Mouse (Mus musculus) liver, adult (tissue): Measurements from ENCODE around the gene Wdr17.

Experiments
- GATA4 ChIP-seq: IDR thresholded peaks from 2 replicates; pipeline ENCODE4 v1.6.1; 2014; ENCODE audit warnings: mild to moderate bottlenecking, low read length; ENCODE audit not compliant: insufficient replicate concordance

Wdr17 gene

GRCm38 (mm10) chr8:54829794-54830426 is 57.1 kb downstream of the Wdr17 start:
- no peak for TF ChIP-seq GATA4

DNA sequence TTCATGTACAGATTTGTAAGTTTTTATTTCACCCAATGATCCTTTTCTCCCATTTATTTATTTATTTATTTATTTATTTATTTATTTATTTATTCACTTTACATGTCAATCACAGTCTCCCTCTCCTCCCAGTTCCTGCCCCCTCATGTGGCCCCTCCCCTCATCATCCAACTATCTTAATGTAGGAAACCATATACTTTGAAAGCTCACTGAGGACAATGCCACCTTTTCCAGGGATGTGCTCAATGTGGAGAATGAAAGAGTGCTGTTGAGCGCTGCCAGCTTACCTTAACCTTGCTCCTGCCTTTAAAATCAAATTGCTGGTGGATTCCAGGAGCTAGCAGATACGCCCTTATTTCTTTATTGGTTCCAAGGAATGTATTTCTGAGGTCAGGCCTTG is 59.0 kb downstream of the Wdr17 start:
- TF ChIP-seq GATA4 = no peak

DNA sequence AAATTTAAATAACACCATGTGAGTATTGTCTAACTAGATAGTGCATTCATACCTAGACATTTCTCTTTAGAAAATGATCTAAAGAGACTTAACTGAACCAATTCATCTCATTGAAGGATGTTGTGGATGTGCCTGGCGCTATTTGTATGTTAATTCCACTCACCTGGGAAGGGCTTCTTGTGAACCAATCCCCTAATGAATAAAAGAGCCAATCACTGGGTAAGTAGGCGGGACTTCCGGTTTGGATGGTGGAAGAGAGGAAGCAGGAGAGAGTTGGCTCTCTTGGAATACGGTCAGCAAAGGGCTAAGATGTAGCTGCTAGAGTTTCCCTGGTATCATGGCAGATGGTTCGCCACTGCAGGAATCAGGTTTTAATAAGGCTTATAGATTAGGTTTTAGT is 64.0 kb downstream of the Wdr17 start:
- TF ChIP-seq GATA4 = no peak

GRCm38 (mm10) chr8:54818651-54819050 is 68.3 kb downstream of the Wdr17 start:
- no peak for TF ChIP-seq GATA4

- TF ChIP-seq GATA4 = no peak
Observed at GRCm38 (mm10) chr8:54808217-54808616, 78.8 kb downstream of the Wdr17 start.

- TF ChIP-seq GATA4 = no peak
Observed at GRCm38 (mm10) chr8:54806173-54806572, 80.8 kb downstream of the Wdr17 start.

DNA sequence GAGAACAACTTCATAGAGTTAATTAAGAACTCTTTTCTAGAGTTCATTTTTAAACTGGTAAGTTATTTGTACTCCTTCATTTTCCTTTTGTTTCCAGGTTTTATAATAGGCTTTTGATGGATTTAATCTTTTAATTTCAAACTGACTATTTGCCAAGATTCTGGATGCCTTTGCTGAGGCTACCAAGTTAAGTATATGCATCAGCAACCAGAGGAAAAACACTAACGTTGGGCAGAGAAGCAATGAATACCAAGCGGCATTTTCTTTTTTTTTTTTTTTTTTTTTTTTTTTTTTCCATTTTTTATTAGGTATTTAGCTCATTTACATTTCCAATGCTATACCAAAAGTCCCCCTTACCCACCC is 94.3 kb downstream of the Wdr17 start:
- no peak for TF ChIP-seq GATA4

DNA sequence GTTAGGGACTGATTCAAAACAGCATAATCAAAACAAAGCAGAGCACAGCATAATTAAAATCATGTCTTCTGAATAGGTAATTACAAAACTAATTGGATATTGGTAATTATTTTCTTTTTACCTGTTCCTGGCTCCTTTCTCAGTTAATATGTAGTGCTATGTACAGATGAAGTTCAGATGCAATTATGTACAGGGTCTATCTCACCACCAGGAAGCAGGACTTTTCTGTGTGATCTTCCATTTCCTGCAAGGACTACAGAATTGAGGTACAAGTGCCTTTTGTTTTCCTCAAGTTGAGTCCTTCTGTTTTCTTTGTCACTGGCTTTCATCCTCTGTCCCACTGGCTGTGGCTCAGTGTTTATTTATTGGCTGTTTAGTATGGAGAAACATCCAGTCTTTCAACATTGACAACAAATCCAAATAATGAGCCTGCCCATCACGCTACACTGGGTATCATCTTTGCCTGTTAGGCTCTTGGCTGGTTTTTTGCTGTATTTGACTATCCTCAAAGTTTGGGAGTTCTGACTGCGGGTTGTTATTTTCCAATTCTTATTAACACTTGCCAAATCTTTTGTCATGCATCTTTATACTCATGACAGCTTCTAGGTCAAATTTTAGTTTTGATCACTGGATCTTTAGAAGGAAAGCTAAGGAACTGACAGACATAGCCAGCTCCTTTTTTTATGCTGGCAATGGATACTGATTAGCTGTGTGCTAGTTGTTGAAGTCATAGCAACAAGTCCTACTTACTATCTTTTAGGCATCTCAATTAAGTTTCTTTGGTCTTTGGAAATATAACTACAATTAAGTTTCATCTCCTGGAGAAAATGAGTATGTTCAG is 94.9 kb downstream of the Wdr17 start:
- TF ChIP-seq GATA4 = no peak

DNA sequence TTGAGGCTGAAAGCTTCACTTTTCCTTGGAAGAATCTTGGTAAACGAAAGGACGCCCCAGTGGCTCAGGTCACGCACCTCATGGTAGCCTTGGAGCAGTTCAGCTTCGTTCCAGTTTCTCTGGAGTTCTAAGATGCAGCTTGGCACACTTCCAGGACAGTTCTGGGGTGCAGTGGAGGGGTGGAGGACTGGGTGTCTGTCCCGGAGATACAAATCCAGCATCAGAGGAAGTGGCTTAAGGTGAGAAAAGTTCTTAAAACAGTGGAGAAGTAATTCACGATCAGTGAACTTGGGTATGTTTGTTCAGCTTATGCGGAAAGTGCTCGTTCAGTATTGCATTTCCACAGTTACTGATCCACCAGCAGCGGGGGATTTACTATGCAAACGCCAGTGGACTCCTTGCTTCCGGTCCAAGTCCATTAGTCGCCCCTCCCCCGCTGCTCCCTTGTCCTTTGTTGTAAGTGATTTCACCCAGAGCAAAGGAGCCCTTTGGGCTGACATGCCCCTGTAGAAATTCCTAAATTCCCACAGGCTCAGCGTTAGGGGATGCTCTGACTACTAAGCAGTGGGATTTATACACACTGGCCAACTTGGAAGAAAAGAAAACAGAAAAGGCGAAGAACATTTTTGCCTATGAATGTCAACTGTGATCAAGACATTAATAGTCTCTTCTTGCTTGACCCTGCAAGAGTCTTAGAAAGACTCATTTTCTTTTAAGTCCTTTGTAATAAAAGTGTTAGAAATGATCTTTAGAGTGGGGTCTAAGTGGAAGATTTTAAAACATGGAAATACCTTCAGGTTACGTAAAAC is 106.6 kb downstream of the Wdr17 start:
- TF ChIP-seq GATA4 = no peak

GRCm38 (mm10) chr8:54779317-54780133 is 107.5 kb downstream of the Wdr17 start:
- no peak for TF ChIP-seq GATA4

- TF ChIP-seq GATA4 = no peak
Observed at GRCm38 (mm10) chr8:54777012-54777411, 110.0 kb downstream of the Wdr17 start.

- no peak for TF ChIP-seq GATA4
Observed at GRCm38 (mm10) chr8:54776241-54776640, 110.7 kb downstream of the Wdr17 start.

DNA sequence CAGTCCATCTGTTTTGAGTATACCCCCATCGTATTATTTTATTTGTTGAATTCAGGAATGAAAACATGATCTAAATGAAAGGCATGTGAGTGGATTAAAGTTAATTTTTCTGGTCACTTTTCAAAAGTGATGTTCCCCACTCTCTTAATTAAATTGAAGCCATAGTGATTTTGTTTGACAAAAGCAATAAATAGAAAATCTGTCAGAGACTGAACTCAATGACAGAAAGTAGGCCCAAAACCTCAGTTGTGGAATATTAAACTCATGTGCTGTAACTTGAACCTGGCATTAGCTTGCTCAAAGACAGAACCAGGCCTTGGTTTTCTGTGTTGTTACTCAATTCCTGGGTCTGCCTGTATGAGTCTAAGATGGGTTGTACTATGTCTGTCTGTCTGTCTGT is 129.3 kb downstream of the Wdr17 start:
- TF ChIP-seq GATA4 = no peak

GRCm38 (mm10) chr8:54736660-54737312 is 150.2 kb downstream of the Wdr17 start:
- TF ChIP-seq GATA4 = no peak

- TF ChIP-seq GATA4 = no peak
Observed at GRCm38 (mm10) chr8:54724668-54725035, 162.3 kb downstream of the Wdr17 start.
